Mouse (Mus musculus): Measurements from ENCODE around the gene Isg15. TPM values are rescaled to one million over a fixed set of nuclear protein-coding genes. Genes with fewer than 3 reads are reported as not detected.

The Isg15 gene
- polyA plus RNA-seq, 1 experiment from 2014 or later: not detected

DNA sequence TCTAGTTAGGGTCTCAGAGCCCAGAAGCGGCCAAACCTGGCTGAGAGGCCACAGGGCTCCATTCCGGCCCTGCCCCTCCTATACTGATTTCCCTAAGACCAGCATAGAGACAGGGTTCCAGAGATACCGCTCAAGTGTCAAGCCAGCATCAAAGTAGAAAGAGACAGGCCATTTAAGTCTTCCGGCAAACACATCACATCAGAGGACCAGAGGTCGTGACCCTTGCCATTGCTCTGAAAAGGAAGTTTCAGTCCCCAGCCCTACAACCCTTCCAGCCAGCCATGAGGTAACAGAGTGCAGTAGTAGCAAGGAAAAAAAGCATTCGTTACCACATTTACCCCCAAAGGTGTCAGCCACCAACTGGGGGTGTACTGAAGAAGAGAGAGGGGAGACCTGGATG lies 6.3 kb downstream of the Isg15 start:
- Histone ChIP-seq H3K27ac (ENCODE audit: low read depth, low read length) (peak overlapping the region; percentile 44; the same call in 1 of the 2 replicates), H3K9ac (ENCODE audit: low read depth, low read length) (no peak overlapping the region), H3K4me2 (replicated peaks; ENCODE audit: low read depth, low read length) (peak overlapping the region; percentile 85), H3K27me3 (ENCODE audit: control insufficient read depth, insufficient read depth, low read length) (no peaks in the 10 kb centered on the region), H3K4me3 (ENCODE audit: low read length) (peak overlapping the region; percentile 6; the same call in 1 of the 2 replicates), H3K4me1 (ENCODE audit: control insufficient read depth, insufficient read depth, low read length) (peaks cover 64% of the 10 kb centered on the region), H3K36me3 (ENCODE audit: control insufficient read depth, insufficient read depth, low read length) (peaks cover 49% of the 10 kb centered on the region), H3K9me3 (ENCODE audit: control insufficient read depth, low read length) (no peaks in the 10 kb centered on the region)
- WGBS: 41% methylated on average over 6 of the region's 6 CpGs
- ATAC-seq (ENCODE audit: low FRiP score, low TSS enrichment): no peak

DNA sequence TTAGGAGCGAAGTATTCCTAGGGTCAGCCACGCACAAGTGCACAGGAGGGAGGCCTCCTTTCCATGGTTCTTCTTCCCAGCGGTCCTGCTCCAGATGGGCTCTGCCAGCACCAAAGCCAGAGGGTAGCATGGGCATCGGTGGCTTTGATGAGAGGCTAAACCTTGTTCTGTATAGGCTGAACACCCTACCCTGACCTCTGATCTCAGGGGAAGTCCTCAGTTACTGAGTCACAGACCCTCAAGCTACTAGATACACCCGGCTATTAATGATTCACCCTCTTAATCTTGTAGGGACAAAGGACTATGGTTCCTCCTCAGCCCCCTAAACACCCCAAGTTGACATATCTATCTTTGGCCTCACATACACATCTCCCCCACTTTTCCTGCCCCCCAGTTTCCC lies 6.7 kb downstream of the Isg15 start:
- no peak for ATAC-seq (ENCODE audit: low FRiP score, low TSS enrichment)
- Histone ChIP-seq H3K27me3 (ENCODE audit: control insufficient read depth, insufficient read depth, low read length) (no peaks in the 10 kb centered on the region), H3K4me3 (ENCODE audit: low read length) (0 out of 2 replicates have a peak overlapping the region, but pooled peaks have one; percentile 6), H3K9me3 (ENCODE audit: control insufficient read depth, low read length) (no peaks in the 10 kb centered on the region), H3K9ac (ENCODE audit: low read depth, low read length) (no peak overlapping the region), H3K4me2 (replicated peaks; ENCODE audit: low read depth, low read length) (peak overlapping the region; percentile 85), H3K4me1 (ENCODE audit: control insufficient read depth, insufficient read depth, low read length) (peaks cover 69% of the 10 kb centered on the region), H3K36me3 (ENCODE audit: control insufficient read depth, insufficient read depth, low read length) (peaks cover 49% of the 10 kb centered on the region), H3K27ac (ENCODE audit: low read depth, low read length) (peak overlapping the region; percentile 44; the same call in 1 of the 2 replicates)
- WGBS: 69% methylated on average over 5 of the region's 5 CpGs

GRCm38 (mm10) chr4:156193200-156193590 lies 7.4 kb downstream of the Isg15 start:
- Histone ChIP-seq H3K9me3 (ENCODE audit: control insufficient read depth, low read length) (no peaks in the 10 kb centered on the region), H3K27ac (ENCODE audit: low read depth, low read length) (peak overlapping the region; percentile 73), H3K4me1 (ENCODE audit: control insufficient read depth, insufficient read depth, low read length) (peaks cover 76% of the 10 kb centered on the region), H3K27me3 (ENCODE audit: control insufficient read depth, insufficient read depth, low read length) (no peaks in the 10 kb centered on the region), H3K9ac (ENCODE audit: low read depth, low read length) (no peak overlapping the region), H3K4me2 (replicated peaks; ENCODE audit: low read depth, low read length) (peak overlapping the region; percentile 2; the same call in 1 of the 2 replicates), H3K4me3 (ENCODE audit: low read length) (no peak overlapping the region), H3K36me3 (ENCODE audit: control insufficient read depth, insufficient read depth, low read length) (peaks cover 51% of the 10 kb centered on the region)
- WGBS: 20% methylated on average over 2 of the region's 2 CpGs
- no peak for ATAC-seq (ENCODE audit: low FRiP score, low TSS enrichment)

- 25% methylated on average over 8 of the region's 8 CpGs for WGBS
- Histone ChIP-seq H3K27me3 (ENCODE audit: control insufficient read depth, insufficient read depth, low read length) (no peaks in the 10 kb centered on the region), H3K36me3 (ENCODE audit: control insufficient read depth, insufficient read depth, low read length) (peaks cover 52% of the 10 kb centered on the region), H3K27ac (ENCODE audit: low read depth, low read length) (peak overlapping the region; percentile 73), H3K4me3 (ENCODE audit: low read length) (no peak overlapping the region), H3K4me2 (replicated peaks; ENCODE audit: low read depth, low read length) (peak overlapping the region; percentile 10; the same call in 1 of the 2 replicates), H3K9me3 (ENCODE audit: control insufficient read depth, low read length) (no peaks in the 10 kb centered on the region), H3K4me1 (ENCODE audit: control insufficient read depth, insufficient read depth, low read length) (peaks cover 79% of the 10 kb centered on the region), H3K9ac (ENCODE audit: low read depth, low read length) (no peak overlapping the region)
- ATAC-seq (ENCODE audit: low FRiP score, low TSS enrichment): no peak
These were observed 8.0 kb downstream of the Isg15 start for GRCm38 (mm10) chr4:156192421-156193199.

GRCm38 (mm10) chr4:156188811-156189323 lies 11.8 kb downstream of the Isg15 start:
- ATAC-seq (ENCODE audit: low FRiP score, low TSS enrichment): peak; percentile 65

GRCm38 (mm10) chr4:156188162-156188810 lies 12.3 kb downstream of the Isg15 start:
- ATAC-seq (ENCODE audit: low FRiP score, low TSS enrichment): 0 out of 2 replicates have a peak, but pooled peaks have one; percentile 2
- Histone ChIP-seq H3K4me2 (replicated peaks; ENCODE audit: low read depth, low read length) (no peak overlapping the region), H3K27ac (ENCODE audit: low read depth, low read length) (peak overlapping the region; percentile 82), H3K27me3 (ENCODE audit: control insufficient read depth, insufficient read depth, low read length) (no peaks in the 10 kb centered on the region), H3K4me3 (ENCODE audit: low read length) (no peak overlapping the region), H3K4me1 (ENCODE audit: control insufficient read depth, insufficient read depth, low read length) (peaks cover 71% of the 10 kb centered on the region), H3K9ac (ENCODE audit: low read depth, low read length) (no peak overlapping the region), H3K36me3 (ENCODE audit: control insufficient read depth, insufficient read depth, low read length) (peaks cover 51% of the 10 kb centered on the region), H3K9me3 (ENCODE audit: control insufficient read depth, low read length) (no peaks in the 10 kb centered on the region)
- 69% methylated on average over 5 of the region's 5 CpGs for WGBS

More at GRCm38 (mm10) chr4:156188811-156189323, 11.8 kb downstream of the Isg15 start:
- H3K9ac ChIP-seq (ENCODE audit: low read depth, low read length): no peak overlapping the region
- H3K36me3 ChIP-seq (ENCODE audit: control insufficient read depth, insufficient read depth, low read length): peaks cover 51% of the 10 kb centered on the region
- 31% methylated on average over 6 of the region's 6 CpGs for WGBS
- peak overlapping the region; percentile 22 for H3K4me2 ChIP-seq (replicated peaks; ENCODE audit: low read depth, low read length)
- H3K27me3 ChIP-seq (ENCODE audit: control insufficient read depth, insufficient read depth, low read length): no peaks in the 10 kb centered on the region
- H3K4me3 ChIP-seq (ENCODE audit: low read length): no peak overlapping the region
- H3K9me3 ChIP-seq (ENCODE audit: control insufficient read depth, low read length): no peaks in the 10 kb centered on the region
- peak overlapping the region; percentile 82 for H3K27ac ChIP-seq (ENCODE audit: low read depth, low read length)
- peaks cover 77% of the 10 kb centered on the region for H3K4me1 ChIP-seq (ENCODE audit: control insufficient read depth, insufficient read depth, low read length)

DNA sequence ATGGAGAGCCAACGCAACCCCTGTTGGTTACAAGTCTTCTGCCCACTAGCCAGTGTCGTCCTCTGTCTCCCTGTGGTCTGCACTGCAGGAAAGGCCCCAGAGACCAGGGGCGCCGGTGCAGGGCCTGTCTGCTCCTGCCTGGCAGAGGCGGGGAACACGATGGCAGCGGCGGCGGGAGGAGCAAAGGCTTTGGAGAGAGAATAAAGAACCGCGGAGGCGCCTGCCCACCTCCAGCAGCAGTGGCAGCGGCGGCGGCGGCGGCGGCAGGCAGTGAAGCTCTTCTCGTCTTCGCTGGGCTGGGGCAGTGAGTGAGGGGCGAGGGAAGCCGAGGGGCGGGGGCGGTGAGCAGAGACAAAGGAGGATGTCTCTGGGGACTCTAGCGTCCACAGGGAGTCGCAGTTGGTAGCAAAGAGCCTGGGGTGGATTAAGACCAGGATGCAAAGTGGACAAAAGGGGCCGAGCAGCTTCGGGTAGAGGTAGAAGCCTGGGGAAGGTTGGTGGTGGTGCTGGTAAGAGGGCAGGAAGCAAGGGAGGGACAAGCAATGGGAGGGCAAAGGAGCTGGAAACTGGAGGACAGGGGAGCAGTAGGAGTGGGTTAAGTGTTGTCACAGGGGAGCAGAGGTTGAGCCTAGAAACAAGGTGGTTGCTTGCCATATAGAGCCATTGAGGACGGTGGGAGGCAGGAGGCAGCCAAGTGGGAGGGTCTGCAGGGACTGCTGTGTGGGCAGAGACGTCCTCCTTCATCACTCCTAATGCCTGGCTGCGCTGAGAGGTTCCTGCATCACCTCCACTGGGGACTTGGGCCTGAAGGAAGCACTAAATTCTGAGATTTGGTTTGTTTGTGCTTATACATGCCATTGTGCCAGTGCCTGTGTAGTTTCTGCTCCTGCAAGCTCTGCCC lies 14.4 kb downstream of the Isg15 start:
- Histone ChIP-seq H3K9ac (ENCODE audit: low read depth, low read length) (peak overlapping the region; percentile 54), H3K4me1 (ENCODE audit: control insufficient read depth, insufficient read depth, low read length) (peaks cover 52% of the 10 kb centered on the region)

GRCm38 (mm10) chr4:156185456-156185949 lies 15.1 kb downstream of the Isg15 start:
- H3K27ac ChIP-seq (ENCODE audit: low read depth, low read length): peak overlapping the region; percentile 32; the same call in 1 of the 2 replicates
- H3K27me3 ChIP-seq (ENCODE audit: control insufficient read depth, insufficient read depth, low read length): no peaks in the 10 kb centered on the region
- peaks cover 45% of the 10 kb centered on the region for H3K4me1 ChIP-seq (ENCODE audit: control insufficient read depth, insufficient read depth, low read length)
- H3K9me3 ChIP-seq (ENCODE audit: control insufficient read depth, low read length): no peaks in the 10 kb centered on the region
- peaks cover 35% of the 10 kb centered on the region for H3K36me3 ChIP-seq (ENCODE audit: control insufficient read depth, insufficient read depth, low read length)
- peak overlapping the region; percentile 32 for H3K4me2 ChIP-seq (replicated peaks; ENCODE audit: low read depth, low read length)
- ATAC-seq (ENCODE audit: low FRiP score, low TSS enrichment): no peak
- WGBS: 79% methylated on average over 13 of the region's 13 CpGs
- peak overlapping the region; percentile 23; the same call in 1 of the 2 replicates for H3K4me3 ChIP-seq (ENCODE audit: low read length)
- H3K9ac ChIP-seq (ENCODE audit: low read depth, low read length): peak overlapping the region; percentile 54

More for the DNA sequence above, 14.4 kb downstream of the Isg15 start:
- Histone ChIP-seq H3K4me2 (replicated peaks; ENCODE audit: low read depth, low read length) (peak overlapping the region; percentile 32), H3K9me3 (ENCODE audit: control insufficient read depth, low read length) (no peaks in the 10 kb centered on the region), H3K4me3 (ENCODE audit: low read length) (peak overlapping the region; percentile 23; the same call in 1 of the 2 replicates), H3K36me3 (ENCODE audit: control insufficient read depth, insufficient read depth, low read length) (peaks cover 42% of the 10 kb centered on the region), H3K27me3 (ENCODE audit: control insufficient read depth, insufficient read depth, low read length) (no peaks in the 10 kb centered on the region), H3K27ac (ENCODE audit: low read depth, low read length) (peak overlapping the region; percentile 32; the same call in 1 of the 2 replicates)
- 10% methylated on average over 31 of the region's 31 CpGs for whole genome bisulfite sequencing
- ATAC-seq (ENCODE audit: low FRiP score, low TSS enrichment): peak; percentile 44; the same call in 1 of the 2 replicates
